Mouse (Mus musculus): ENCODE measurements around the gene Map3k19.

GRCm38 (mm10) chr1:127773198-127773802 is 81.5 kb downstream of the Map3k19 start:
- no peak for TF ChIP-seq POLR2A (IDR thresholded peaks at IDR 0.05; ENCODE audit: insufficient read depth, low read depth, low read length)
- TF ChIP-seq CTCF (IDR thresholded peaks at IDR 0.05; ENCODE audit: insufficient read depth, low read depth, low read length): no peak

Measured in olfactory bulb, adult 2 months (tissue).